Mouse (Mus musculus) adrenal gland, postnatal 10 days (tissue): ENCODE data around the gene Mpc1. TPM values are rescaled to one million over a fixed set of nuclear protein-coding genes. Genes with fewer than 3 reads are reported as not detected.
"Not testable (repeated sequence)": the region's sequence is repeated elsewhere in the genome, so short reads cannot be mapped to it uniquely, and the experiment has no call there.

Source experiments
- DNase-seq: peaks from one replicate; pipeline ENCODE4 v3.0.0; 2021; ENCODE audit warnings: mixed read lengths
- total RNA-seq, 2 experiments: library from RNA; stranded (reverse); gene quantifications; 2 replicates each; pipeline ENCODE4 v1.2.3; 2021

Mpc1 gene
- total RNA-seq, 2 experiments from 2014 or later, result 347 to 385 TPM

DNA sequence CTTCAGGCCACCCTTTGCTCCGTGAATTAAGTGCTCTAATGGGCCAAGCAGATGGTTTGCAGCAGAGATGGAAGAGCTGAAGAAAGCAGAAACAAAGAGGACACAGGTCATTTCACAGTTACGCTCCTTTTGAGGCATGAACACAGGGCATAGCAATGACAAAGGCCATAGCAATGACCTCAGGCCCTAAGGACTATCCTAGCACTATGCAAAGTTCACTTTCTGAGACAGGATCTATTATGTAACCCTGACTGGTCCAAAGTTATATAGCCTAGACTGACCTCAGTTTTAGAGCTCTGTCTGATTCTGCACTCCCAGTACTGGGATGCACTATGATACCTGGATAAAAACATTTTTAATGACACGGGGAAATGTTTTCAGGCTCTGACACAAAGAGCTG, 4.3 kb upstream of the Mpc1 start:
- no peak for DNase-seq

DNA sequence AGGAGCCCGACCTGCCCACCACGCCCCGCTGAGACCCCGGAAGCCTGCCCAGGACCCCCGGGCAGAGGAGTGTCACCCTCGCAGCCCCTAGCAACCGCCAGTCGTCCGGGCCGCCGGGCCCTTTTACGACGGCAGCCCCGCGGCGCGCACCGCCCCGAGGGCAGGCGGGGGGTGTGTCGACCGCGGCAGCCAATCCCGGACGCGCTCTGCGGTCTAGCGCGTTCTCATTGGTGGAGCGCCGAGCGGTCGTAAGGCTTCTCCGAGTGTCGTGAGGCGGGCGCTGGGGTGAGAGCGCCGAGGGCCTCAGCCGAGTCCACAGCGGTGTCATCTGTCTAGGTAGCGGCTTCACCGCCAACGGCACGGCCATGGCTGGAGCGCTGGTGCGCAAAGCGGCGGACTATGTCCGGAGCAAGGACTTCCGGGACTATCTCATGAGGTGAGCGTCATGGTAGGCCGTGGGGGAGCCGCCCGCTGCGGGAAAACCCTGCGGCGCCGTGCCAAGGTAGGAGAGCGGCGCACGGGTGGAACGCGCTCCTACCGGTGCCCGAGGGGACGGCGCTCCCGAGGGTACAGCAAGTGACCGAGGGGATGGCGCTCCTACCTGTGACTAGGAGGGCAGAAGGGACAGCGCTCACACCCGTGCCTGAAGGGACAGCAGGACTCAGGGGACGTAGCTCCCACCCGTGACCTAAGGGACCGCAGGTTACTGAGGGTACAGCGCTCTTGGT, 986 bp downstream of the Mpc1 start:
- DNase-seq, result peak; percentile 98

- peak; percentile 66 for DNase-seq
Measured at GRCm38 (mm10) chr17:8284254-8284661, 1.6 kb downstream of the Mpc1 start.

GRCm38 (mm10) chr17:8285056-8285455, 2.4 kb downstream of the Mpc1 start:
- DNase-seq, result no peak

DNA sequence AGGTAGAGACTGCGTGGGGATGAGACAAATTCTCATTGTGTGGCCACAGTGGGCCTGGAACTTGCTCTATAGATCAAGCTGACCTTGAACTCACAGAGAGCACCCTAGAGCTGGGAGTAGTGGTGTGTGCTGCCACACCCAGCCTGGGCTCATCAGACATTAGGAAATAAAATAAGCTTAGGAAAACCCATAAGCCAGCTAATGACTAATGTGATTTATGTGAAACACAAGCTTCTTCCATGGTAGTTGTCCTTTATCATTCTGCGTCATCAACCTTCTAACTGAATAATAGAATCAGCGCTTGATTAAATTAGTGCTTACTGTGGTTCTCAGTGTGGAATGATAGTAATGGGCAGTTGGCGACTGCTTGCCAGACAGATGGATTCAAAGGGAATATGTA, 4.3 kb downstream of the Mpc1 start:
- DNase-seq, result no peak

DNA sequence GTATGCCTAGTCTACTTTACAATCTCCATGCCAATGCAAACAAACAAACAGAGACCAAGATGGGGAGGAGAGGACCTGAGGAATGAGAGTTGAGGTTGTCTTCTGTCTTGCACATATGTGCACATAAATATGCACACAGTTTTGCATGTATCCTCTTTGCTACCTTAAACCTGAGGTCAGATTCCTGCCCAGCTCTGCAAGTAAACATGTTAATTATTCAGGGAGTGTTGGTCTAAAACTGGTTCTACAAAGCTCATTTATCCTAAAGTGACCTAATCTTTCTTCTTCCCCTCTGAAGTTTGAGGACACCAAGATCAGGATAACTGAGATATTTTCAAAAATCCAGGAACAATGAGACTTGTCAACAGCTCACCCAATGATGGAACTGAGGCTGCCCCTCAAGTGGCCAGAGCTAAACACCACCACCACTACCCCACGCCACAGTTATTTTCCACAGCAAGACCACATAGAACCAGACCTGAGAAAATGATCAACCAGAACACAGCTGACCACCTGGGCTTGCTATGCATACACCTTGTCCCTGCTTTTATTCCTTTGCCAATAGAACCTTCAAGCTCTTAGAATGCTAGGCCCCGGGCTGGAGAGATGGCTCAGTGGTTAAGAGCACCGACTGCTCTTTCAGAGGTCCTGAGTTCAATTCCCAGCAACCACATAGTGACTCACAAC, 7.4 kb downstream of the Mpc1 start:
- no peak for DNase-seq

DNA sequence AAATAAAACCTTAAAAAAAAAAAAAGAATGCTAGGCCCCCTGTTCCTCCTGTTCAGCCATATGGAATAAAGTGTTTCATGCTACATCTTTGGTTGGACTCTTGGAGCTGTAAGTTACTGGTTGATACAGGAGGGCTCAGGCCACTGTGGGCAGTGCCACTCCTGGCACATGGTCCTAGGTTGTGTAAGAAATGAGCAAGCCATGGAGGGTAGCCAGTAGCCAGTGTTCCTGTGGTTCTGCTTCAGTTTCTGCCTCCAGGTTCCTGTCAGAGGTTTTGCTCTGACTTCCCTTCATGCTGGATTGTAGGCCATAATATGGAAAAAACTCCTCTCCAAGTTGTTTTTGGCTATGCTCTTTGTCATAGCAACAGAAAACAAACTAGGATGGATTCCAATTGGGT, 8.0 kb downstream of the Mpc1 start:
- peak; percentile 60 for DNase-seq

DNA sequence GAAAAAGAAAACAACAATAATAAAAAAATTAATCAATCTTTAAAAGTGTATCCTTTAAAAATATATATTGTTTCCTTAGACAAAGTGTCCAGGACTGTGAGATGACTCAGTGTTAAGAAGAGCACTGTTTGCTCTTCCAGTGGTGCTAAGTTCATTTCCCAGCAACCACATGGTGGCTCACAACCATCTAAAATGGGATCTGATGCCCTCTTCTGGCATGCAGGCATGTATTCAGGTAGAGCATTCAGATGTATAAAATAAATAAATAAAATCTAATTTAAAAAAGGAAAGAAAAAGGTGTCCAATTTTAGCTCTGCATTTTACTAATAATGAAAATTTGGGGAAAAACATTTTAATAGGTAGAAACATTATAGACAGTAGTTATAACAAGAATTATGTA, 13.1 kb downstream of the Mpc1 start:
- DNase-seq, result no peak

GRCm38 (mm10) chr17:8296313-8296844, 13.7 kb downstream of the Mpc1 start:
- DNase-seq, result no peak

DNA sequence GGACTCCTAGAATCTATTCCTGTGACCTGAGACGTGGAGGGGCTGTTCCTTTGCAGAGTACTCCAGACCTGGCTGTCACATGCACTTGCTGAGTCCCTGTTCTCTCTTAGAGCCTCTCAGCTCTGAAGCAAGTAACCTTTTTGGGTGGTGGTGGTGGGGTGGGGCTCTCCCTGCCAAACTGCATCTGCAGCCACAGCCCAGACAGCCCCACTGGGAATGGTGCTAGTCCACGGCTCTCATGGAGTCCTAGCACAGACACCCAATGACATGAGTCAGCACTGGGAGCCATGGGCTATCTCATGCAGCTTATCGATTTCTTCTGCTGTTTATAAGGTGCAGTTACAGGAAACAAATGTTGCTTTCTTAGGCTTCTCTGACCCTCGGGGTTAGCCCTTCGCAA, 15.0 kb downstream of the Mpc1 start:
- peak; percentile 42 for DNase-seq

- no peak for DNase-seq
Measured at GRCm38 (mm10) chr17:8298281-8298680, 15.6 kb downstream of the Mpc1 start.

DNA sequence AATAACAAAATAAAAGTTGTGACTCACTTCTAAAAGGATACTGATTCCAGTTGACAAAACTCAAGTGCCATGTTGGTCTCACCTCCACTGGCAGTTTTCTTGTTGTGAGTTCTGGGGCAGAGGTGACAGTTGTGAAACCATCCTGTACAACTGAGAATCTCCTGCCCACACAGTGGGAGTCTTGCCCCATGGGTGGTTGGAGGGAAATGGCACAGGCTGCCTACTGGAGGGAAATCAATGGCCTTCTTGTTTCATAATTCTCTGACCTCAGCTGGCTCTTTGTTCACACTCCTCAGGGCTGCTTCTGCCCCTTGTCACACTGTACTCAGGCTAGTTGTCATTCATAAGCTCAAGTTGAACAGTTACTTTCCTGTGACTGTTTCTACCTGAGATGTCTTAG, 16.8 kb downstream of the Mpc1 start:
- peak; percentile 64 for DNase-seq

GRCm38 (mm10) chr17:8301515-8301914, 18.8 kb downstream of the Mpc1 start:
- DNase-seq, result no peak

DNA sequence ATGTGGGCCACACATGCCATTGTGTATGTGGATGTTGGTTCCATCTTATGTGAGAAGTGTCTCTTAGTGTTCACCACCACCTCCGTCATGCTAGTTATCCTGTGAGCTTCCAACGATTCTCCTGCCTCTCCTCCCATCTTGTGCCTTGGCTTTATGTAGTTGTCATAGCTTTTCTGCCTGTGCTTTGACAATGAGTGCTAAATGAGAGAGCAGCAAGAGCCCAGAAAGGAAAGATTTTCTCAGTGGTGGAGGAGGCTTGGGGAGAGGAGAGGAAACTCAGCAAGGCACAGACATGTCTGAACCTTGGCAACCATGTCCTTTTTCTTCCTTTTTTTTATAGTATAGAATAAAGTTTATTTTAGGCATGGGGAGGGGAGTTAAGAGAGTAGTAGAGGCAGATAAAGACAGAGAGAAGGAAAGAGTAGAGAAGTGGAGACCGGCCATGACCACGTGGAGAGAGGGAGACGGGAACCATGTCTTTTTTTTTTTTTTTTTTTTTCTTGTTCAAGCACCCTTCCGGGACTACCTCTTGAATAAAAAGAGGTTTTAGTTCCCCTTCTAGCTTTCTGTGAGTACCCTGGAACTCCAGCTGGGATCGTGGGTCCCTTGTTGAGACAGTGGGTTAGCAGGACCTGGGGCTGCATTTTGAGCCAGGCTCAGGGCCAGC, 20.2 kb downstream of the Mpc1 start:
- no peak for DNase-seq

- DNase-seq, result no peak
Measured at GRCm38 (mm10) chr17:8303671-8304070, 21.0 kb downstream of the Mpc1 start.

DNA sequence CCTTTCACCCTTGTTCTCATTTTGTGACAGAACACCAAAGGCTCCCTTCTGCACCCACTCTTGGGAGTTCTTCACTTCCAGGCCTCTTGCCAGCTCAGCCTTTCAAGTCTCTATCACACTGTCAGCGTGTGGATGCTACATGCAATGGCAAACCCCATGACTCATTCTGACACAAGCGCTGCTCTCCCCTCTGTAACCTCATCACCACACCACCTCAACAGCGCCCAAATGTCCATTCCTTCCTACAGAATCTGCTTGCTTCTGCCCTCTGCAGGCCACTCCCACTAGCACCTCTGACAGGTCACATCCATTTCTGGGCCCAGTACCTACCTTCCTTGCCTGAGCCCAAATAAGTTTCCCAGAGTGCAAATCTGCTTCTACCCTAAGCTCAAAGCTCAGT, 23.1 kb downstream of the Mpc1 start:
- DNase-seq, result peak; percentile 24

DNA sequence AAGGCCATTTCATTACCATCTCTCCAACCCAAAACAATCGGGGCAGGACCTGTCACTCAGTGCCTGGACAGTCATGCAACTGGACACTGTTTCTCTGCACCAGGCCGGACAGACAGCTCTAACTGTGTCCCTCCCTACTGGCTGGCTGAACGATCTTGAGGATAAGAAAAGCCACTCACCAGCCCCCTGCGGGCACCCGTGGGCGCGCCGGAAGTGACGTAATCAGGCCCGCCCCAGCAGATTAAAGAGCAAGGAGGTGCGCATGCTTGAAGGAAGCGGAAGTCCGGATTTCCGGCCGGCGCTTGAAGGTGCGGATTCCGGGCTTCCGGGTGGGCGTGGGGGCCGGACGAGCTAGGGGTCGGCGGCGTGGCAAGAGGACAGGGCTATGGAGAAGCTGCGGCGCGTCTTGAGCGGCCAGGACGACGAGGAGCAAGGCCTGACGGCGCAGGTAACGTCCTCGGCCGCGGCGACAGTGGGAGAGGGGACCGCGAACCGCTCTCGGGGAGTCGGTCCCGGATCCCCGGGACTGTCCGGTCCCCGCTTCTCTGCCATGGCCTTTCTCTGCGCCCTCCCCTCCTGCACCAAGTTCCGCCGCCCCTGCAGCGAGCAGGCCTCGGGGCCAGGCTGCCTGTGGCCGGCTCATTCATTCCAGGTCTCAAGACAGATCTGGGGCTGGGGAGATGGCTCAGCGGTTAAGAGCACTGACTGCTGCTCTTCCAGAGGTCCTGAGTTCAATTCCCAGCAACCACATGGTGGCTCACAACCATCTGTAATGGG, 28.3 kb downstream of the Mpc1 start, which contains the start of gene Sft2d1:
Gene Sft2d1, plus strand, starts transcription at position 265 of the 777 bp plus-strand sequence.
- DNase-seq, result peak; percentile 98

- no peak for DNase-seq
Measured at GRCm38 (mm10) chr17:8311751-8312150, 29.0 kb downstream of the Mpc1 start.

DNA sequence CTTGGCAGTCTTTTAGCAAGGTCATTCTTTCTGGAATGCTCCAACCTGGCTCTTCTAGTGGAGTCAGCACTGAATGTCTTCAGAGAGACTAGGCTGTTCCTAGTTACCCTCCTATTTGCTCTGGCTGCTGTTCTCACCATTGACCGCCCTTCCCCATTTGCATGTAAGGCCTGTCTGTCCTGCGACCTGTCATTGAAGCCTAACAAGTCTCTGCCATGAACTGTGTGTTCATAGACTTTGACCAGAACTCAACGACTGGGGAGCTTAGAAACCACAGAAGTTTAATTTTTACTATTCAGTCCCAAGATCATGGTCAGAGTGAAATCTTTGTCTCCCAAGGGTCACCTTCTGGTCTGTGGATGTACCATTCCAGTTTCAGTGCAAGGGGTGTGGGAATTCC, 31.3 kb downstream of the Mpc1 start:
- DNase-seq, result no peak

- DNase-seq, result no peak
Measured at GRCm38 (mm10) chr17:8316251-8316650, 33.5 kb downstream of the Mpc1 start.

DNA sequence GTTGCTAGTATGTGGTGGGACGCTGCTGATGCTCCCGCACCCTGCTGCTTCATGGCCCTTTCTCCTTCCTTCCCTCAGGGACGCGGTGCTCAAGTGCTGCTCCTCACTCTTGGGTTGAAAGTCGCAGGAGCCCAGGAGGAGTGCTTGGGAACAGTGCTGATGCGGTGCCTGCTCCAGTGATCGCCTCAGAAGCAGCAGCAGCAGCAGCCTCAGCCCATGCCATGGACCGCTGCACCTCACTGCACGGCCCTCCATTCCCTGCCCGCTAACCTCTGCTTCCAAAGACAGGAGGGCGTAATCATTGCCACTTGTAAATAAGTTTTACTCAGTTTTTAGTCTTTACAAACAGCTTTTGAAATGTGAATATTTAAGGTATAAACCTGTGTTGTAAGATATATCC, 44.2 kb downstream of the Mpc1 start:
- not testable (repeated sequence) for DNase-seq

- DNase-seq, result no peak
Measured at GRCm38 (mm10) chr17:8328511-8329174, 45.9 kb downstream of the Mpc1 start.
